Mouse (Mus musculus): Measurements from ENCODE around the gene Slc35f3. TPM values are rescaled to one million over a fixed set of nuclear protein-coding genes. Genes with fewer than 3 reads are reported as not detected.

Gene Slc35f3
- total and polyA plus RNA-seq, 3 experiments, result not detected

Other genes with a start within 250 kb of the Slc35f3 start
- 39.3 and 42.6 TPM in 2 replicates for gene Coa6, start 124.0 kb downstream of the Slc35f3 start, total RNA-seq (2012; rRNA removed)
- gene Coa6, start 124.0 kb downstream of the Slc35f3 start, polyA plus RNA-seq (2012; ENCODE audit: insufficient read depth in 1 of 2, insufficient read length in 2 of 2, low read depth in 1 of 2, low replicate concordance in 2 of 2, missing spikeins in 1 of 2), result 10 to 100 TPM in 1 of 2 experiments, not detected in 1; 31.1 TPM
- 5.4 and 6.0 TPM in 2 replicates for gene Tarbp1, start 176.5 kb downstream of the Slc35f3 start, total RNA-seq (2012; rRNA removed)
- 1 to 10 TPM in 1 of 2 experiments, not detected in 1; 8.4 TPM for gene Tarbp1, start 176.5 kb downstream of the Slc35f3 start, polyA plus RNA-seq (2012; ENCODE audit: insufficient read depth in 1 of 2, insufficient read length in 2 of 2, low read depth in 1 of 2, low replicate concordance in 2 of 2, missing spikeins in 1 of 2)

Data from MEL (cell line).